Mouse (Mus musculus) erythroblast, embryonic 14.5 days (primary cell): ENCODE data around the gene Ankzf1. TPM values are rescaled to one million over a fixed set of nuclear protein-coding genes. Genes with fewer than 3 reads are reported as not detected.

Experiments used
- H3K27me3 ChIP-seq: 2 replicates; pipeline ENCODE4 v1.6.1; 2012; ENCODE audit warnings: inconsistent platforms; ENCODE audit not compliant: control insufficient read depth
- H3K36me3 ChIP-seq: 2 replicates; pipeline ENCODE4 v1.6.1; 2012; ENCODE audit warnings: mild to moderate bottlenecking, inconsistent platforms; ENCODE audit not compliant: control insufficient read depth
- H3K4me1 ChIP-seq: 2 replicates; pipeline ENCODE4 v1.6.1; 2012; ENCODE audit warnings: inconsistent platforms; ENCODE audit not compliant: control insufficient read depth
- H3K4me3 ChIP-seq: replicated peaks from 2 replicates; pipeline ENCODE3; 2012; ENCODE audit warnings: moderate library complexity, mild to moderate bottlenecking, inconsistent platforms
- H3K9me3 ChIP-seq: 2 replicates; pipeline ENCODE4 v1.6.1; 2012; ENCODE audit warnings: low read length, inconsistent platforms, mixed read lengths; ENCODE audit not compliant: control insufficient read depth
- GATA1 ChIP-seq: IDR thresholded peaks from 2 replicates; pipeline ENCODE4 v1.6.1; 2012; ENCODE audit warnings: low read length, inconsistent platforms, mixed read lengths
- TAL1 ChIP-seq: IDR thresholded peaks from 3 replicates; pipeline ENCODE4 v1.6.1; 2012; ENCODE audit warnings: low read length, inconsistent platforms, mixed read lengths
- polyA plus RNA-seq: library from polyadenylated mRNA; stranded (reverse); fragments of >175 nt; gene quantifications from 2 replicates; pipeline ENCODE4 v1.2.3, GENCODE M21; 2012

The Ankzf1 gene
- polyA plus RNA-seq, 1 experiment, result 0.98 TPM

DNA sequence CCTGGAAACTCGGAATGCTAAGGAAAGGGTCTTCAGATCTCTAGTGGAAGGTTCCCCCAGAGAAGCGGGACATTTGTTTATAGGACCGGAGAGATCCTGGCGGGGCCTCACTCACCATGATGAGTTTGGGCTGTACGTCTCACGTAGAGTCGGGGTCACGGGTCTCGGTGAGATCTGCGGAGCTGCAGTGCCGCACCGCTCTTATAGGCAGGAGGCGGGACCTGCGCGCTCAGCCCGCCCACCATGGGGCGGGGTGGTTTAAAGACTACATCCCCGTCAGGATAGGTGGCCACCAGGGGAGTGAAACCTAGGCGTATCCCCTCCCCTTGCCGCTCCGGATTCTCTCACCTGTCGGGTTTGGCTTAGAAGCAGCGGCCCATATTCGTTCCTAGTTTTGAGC lies 27.1 kb downstream of the Ankzf1 start:
- H3K4me1 ChIP-seq, result peaks cover 64% of the 10 kb centered on the region
- peaks cover 40% of the 10 kb centered on the region for H3K36me3 ChIP-seq
- peak overlapping the region; percentile 85 for H3K4me3 ChIP-seq
- H3K9me3 ChIP-seq, result no peaks in the 10 kb centered on the region; the same call in 1 of the 2 replicates
- no peak for TF ChIP-seq TAL1
- TF ChIP-seq GATA1, result no peak
- H3K27me3 ChIP-seq, result peaks cover 30% of the 10 kb centered on the region

DNA sequence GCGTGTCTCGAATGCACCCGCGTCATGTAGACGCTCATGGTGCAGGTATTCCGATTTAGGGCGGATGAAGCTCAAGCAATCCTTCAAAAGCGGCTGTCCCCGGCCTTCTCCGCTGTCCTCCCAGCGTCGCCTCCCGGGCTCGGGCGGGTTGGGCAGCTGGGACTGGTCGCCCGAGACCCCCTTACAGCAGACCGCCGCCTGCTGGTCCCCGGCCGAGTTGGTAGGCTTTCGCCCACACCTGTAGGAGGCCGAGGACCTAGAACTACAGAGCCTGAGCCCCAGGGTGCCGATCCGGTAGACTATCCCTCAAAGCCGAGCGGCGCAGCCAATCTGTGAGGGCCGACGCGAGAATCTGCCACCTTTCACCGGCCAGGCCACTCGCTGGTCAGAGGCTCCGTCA lies 27.6 kb downstream of the Ankzf1 start, which contains the start of gene Tuba4a:
TSS of gene Tuba4a (minus strand) at position 335 of the 400 bp plus-strand sequence.
- H3K27me3 ChIP-seq, result peaks cover 30% of the 10 kb centered on the region
- peak within 1 kb of the TSS; percentile 85 for H3K4me3 ChIP-seq
- H3K4me1 ChIP-seq, result peaks cover 60% of the 10 kb centered on the region
- no peaks in the 10 kb centered on the region; the same call in 1 of the 2 replicates for H3K9me3 ChIP-seq
- TF ChIP-seq GATA1 (no peak), TAL1 (no peak)
- peaks cover 36% of the 10 kb centered on the region for H3K36me3 ChIP-seq

- no peak overlapping the region for H3K4me3 ChIP-seq
- peaks cover 30% of the 10 kb centered on the region for H3K27me3 ChIP-seq
- peaks cover 15% of the 10 kb centered on the region for H3K36me3 ChIP-seq
- TF ChIP-seq TAL1 (no peak), GATA1 (no peak)
- peaks cover 55% of the 10 kb centered on the region for H3K4me1 ChIP-seq
- no peaks in the 10 kb centered on the region; the same call in 1 of the 2 replicates for H3K9me3 ChIP-seq
Measured at GRCm38 (mm10) chr1:75221538-75221937, 29.6 kb downstream of the Ankzf1 start.

DNA sequence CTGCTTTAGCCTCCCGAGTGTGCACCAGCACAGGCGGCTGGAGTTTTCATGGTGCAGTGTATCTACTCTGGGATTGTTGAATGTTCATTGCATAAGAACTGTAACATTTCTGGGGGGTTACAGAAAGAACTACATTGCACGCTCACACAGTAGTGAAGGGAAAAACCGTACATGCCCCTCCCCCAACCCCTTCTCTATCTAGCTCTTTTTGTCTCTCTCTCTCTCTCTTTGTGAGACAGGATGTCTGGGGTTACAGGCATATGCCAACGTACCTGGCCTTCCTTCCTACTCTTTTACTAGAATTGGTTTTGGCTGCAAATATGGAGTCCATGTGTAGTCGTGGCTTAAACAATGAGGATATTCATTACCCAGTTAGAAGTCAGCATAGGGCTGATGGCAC lies 31.0 kb downstream of the Ankzf1 start:
- H3K4me3 ChIP-seq, result no peak overlapping the region

GRCm38 (mm10) chr1:75223532-75223931 lies 31.6 kb downstream of the Ankzf1 start:
- peaks cover 55% of the 10 kb centered on the region for H3K4me1 ChIP-seq
- no peaks in the 10 kb centered on the region for H3K36me3 ChIP-seq
- H3K27me3 ChIP-seq, result peaks cover 30% of the 10 kb centered on the region
- H3K4me3 ChIP-seq, result no peak overlapping the region
- H3K9me3 ChIP-seq, result no peaks in the 10 kb centered on the region; the same call in 1 of the 2 replicates
- no peak for TF ChIP-seq GATA1

More for the DNA sequence above, 31.0 kb downstream of the Ankzf1 start:
- Histone ChIP-seq H3K4me1 (peaks cover 55% of the 10 kb centered on the region), H3K27me3 (peaks cover 30% of the 10 kb centered on the region), H3K9me3 (no peaks in the 10 kb centered on the region; the same call in 1 of the 2 replicates), H3K36me3 (peaks cover 2% of the 10 kb centered on the region)
- TF ChIP-seq GATA1, result no peak
- TF ChIP-seq TAL1, result no peak

GRCm38 (mm10) chr1:75225473-75225872 lies 33.5 kb downstream of the Ankzf1 start:
- TF ChIP-seq GATA1 (no peak), TAL1 (no peak)
- Histone ChIP-seq H3K9me3 (no peaks in the 10 kb centered on the region), H3K4me3 (no peak overlapping the region), H3K27me3 (peaks cover 17% of the 10 kb centered on the region), H3K4me1 (peaks cover 61% of the 10 kb centered on the region), H3K36me3 (no peaks in the 10 kb centered on the region)

- H3K4me3 ChIP-seq, result no peak overlapping the region
- TF ChIP-seq GATA1 (no peak), TAL1 (no peak)
- H3K9me3 ChIP-seq, result no peaks in the 10 kb centered on the region
- H3K36me3 ChIP-seq, result no peaks in the 10 kb centered on the region
- H3K4me1 ChIP-seq, result peaks cover 67% of the 10 kb centered on the region
- peaks cover 10% of the 10 kb centered on the region for H3K27me3 ChIP-seq
Measured at GRCm38 (mm10) chr1:75226138-75226537, 34.2 kb downstream of the Ankzf1 start.

GRCm38 (mm10) chr1:75227653-75228052 lies 35.7 kb downstream of the Ankzf1 start:
- H3K27me3 ChIP-seq, result peaks cover 3% of the 10 kb centered on the region; the same call in 1 of the 2 replicates
- no peak overlapping the region for H3K4me3 ChIP-seq
- no peak for TF ChIP-seq TAL1
- no peak for TF ChIP-seq GATA1
- H3K36me3 ChIP-seq, result no peaks in the 10 kb centered on the region
- H3K9me3 ChIP-seq, result no peaks in the 10 kb centered on the region
- H3K4me1 ChIP-seq, result peaks cover 80% of the 10 kb centered on the region

- TF ChIP-seq TAL1 (peak; percentile 50), GATA1 (no peak)
- Histone ChIP-seq H3K4me1 (peaks cover 84% of the 10 kb centered on the region), H3K4me3 (peak overlapping the region; percentile 37), H3K27me3 (no peaks in the 10 kb centered on the region), H3K9me3 (no peaks in the 10 kb centered on the region), H3K36me3 (no peaks in the 10 kb centered on the region)
Measured at GRCm38 (mm10) chr1:75229158-75229557, 37.2 kb downstream of the Ankzf1 start.
